In genomic region chr5:92263761-92264359, GRCm38 (mm10) we compare ENCODE assay signal across 9 mouse cellular contexts. TPM values are rescaled to one million over a fixed set of nuclear protein-coding genes. Genes with fewer than 3 reads are reported as not detected.
A peak's percentile ranks its signal among the peaks of the same experiment; 100 is the strongest.
DNase-seq lines count a peak whose midpoint lies in the region; ATAC-seq lines count a peak whose summit lies in the region.
"Had no signal": no experiment of that assay in that cellular context is flagged by ENCODE, and none has a peak within 500 bp of the region (broad histone marks: within the 10 kb centered on the region; RNA-seq: fewer than 3 reads in every experiment).

No protein-coding gene starts in this region.

- H3K4me2 ChIP-seq in hindbrain, embryonic 15.5 days, result no peak overlapping the region
- no peak overlapping the region for H3K4me2 ChIP-seq in limb, embryonic 15.5 days
- H3K4me2 ChIP-seq: liver, embryonic 13.5 days had no signal

- no peaks in the 10 kb centered on the region for H3K9me3 ChIP-seq in hindbrain, embryonic 15.5 days
- no peaks in the 10 kb centered on the region for H3K9me3 ChIP-seq in limb, embryonic 15.5 days
- H3K9me3 ChIP-seq: liver, embryonic 13.5 days had no signal

- H3K9ac ChIP-seq in hindbrain, embryonic 15.5 days, result no peak overlapping the region
- H3K9ac ChIP-seq in limb, embryonic 15.5 days, result no peak overlapping the region
- H3K9ac ChIP-seq: liver, embryonic 13.5 days had no signal

- no peaks in the 10 kb centered on the region for H3K27me3 ChIP-seq in hindbrain, embryonic 15.5 days
- no peaks in the 10 kb centered on the region for H3K27me3 ChIP-seq in limb, embryonic 15.5 days

- H3K4me3 ChIP-seq in hindbrain, embryonic 15.5 days, result no peak overlapping the region
- H3K4me3 ChIP-seq in limb, embryonic 15.5 days, result no peak overlapping the region
- H3K4me3 ChIP-seq: liver, embryonic 13.5 days had no signal

- WGBS in hindbrain, embryonic 15.5 days, result 10% methylated on average over 4 of the region's 4 CpGs
- WGBS in limb, embryonic 15.5 days, result 31% methylated on average over 4 of the region's 4 CpGs

- H3K27ac ChIP-seq in hindbrain, embryonic 15.5 days (replicated peaks), result peak overlapping the region; percentile 66
- no peak overlapping the region for H3K27ac ChIP-seq in limb, embryonic 15.5 days
- H3K27ac ChIP-seq: liver, embryonic 13.5 days had no signal

- peaks cover 11% of the 10 kb centered on the region; the same call in 1 of the 2 replicates for H3K4me1 ChIP-seq in hindbrain, embryonic 15.5 days (replicated peaks)
- H3K4me1 ChIP-seq in limb, embryonic 15.5 days, result peaks cover 10% of the 10 kb centered on the region
- H3K4me1 ChIP-seq: liver, embryonic 13.5 days had no signal

- DNase-seq in adrenal gland, adult (ENCODE audit: inconsistent age in 2 of 2, low spot score in 1 of 2), result peak; percentile 66 to 89
- DNase-seq in cerebellum, adult 8-10 months, result peak; percentile 17
- peak; percentile 29 to 49 for DNase-seq in frontal cortex, postnatal 25 days (ENCODE audit: low spot score in 2 of 2)
- peak; percentile 70 for DNase-seq in ovary, postnatal 36 days (ENCODE audit: low spot score)
- DNase-seq in thymus, adult 18-20 months, result no peak
- DNase-seq: liver, embryonic 13.5 days had no signal

- H3K36me3 ChIP-seq in hindbrain, embryonic 15.5 days, result no peaks in the 10 kb centered on the region
- no peaks in the 10 kb centered on the region for H3K36me3 ChIP-seq in limb, embryonic 15.5 days
- H3K36me3 ChIP-seq: liver, embryonic 13.5 days had no signal

- peak; percentile 92 for ATAC-seq in hindbrain, embryonic 15.5 days (ENCODE audit: low FRiP score, low read depth)
- ATAC-seq in limb, embryonic 15.5 days (ENCODE audit: insufficient number of reproducible peaks, low FRiP score, low TSS enrichment, low read depth), result peak; percentile 68; the same call in 1 of the 2 replicates
- ATAC-seq in monocyte, adult 5-6 weeks (replicated peaks; ENCODE audit: insufficient number of reproducible peaks, low FRiP score, low TSS enrichment, poor library complexity, severe bottlenecking), result no peak

RNA-seq across cellular contexts. Expression of gene Ppef2, which starts 7.8 kb away (rescaled TPM):
- polyA plus RNA-seq in hindbrain, embryonic 15.5 days (2015; fragmentation: Nextera tagmentation; extraction: Ambion mirVana), result 0.38 and 0.52 TPM in 2 replicates
- 0.12 and 0.19 TPM in 2 replicates for polyA plus RNA-seq in limb, embryonic 15.5 days (2015; fragmentation: Nextera tagmentation; extraction: Ambion mirVana)
- 3.7 TPM in 1 of 3 replicates, not detected in the others for total RNA-seq in monocyte, adult 5-6 weeks (2017)
- polyA plus RNA-seq: liver, embryonic 13.5 days had no signal

RNA-seq across cellular contexts. Expression of gene Naaa, which starts 14.1 kb away (rescaled TPM):
- polyA plus RNA-seq in hindbrain, embryonic 15.5 days (2015; fragmentation: Nextera tagmentation; extraction: Ambion mirVana), result 21.9 and 24.1 TPM in 2 replicates
- polyA plus RNA-seq in limb, embryonic 15.5 days (2015; fragmentation: Nextera tagmentation; extraction: Ambion mirVana), result 22.1 and 23.1 TPM in 2 replicates
- 46.8 to 114 TPM (median 77.3 TPM) in 3 replicates for total RNA-seq in monocyte, adult 5-6 weeks (2017)

RNA-seq across cellular contexts. Expression of gene Sdad1, which starts 46.4 kb away (rescaled TPM):
- polyA plus RNA-seq in hindbrain, embryonic 15.5 days (2015; fragmentation: Nextera tagmentation; extraction: Ambion mirVana), result 27.5 and 31.4 TPM in 2 replicates
- polyA plus RNA-seq in limb, embryonic 15.5 days (2015; fragmentation: Nextera tagmentation; extraction: Ambion mirVana), result 37.1 and 40.5 TPM in 2 replicates
- 24.6 to 35.1 TPM (median 31.5 TPM) in 3 replicates for total RNA-seq in monocyte, adult 5-6 weeks (2017)

RNA-seq across cellular contexts. Expression of gene U90926, which starts 48.7 kb away (rescaled TPM):
- polyA plus RNA-seq in hindbrain, embryonic 15.5 days (2015; fragmentation: Nextera tagmentation; extraction: Ambion mirVana), result not detected in 2 replicates
- not detected in 2 replicates for polyA plus RNA-seq in limb, embryonic 15.5 days (2015; fragmentation: Nextera tagmentation; extraction: Ambion mirVana)
- total RNA-seq in monocyte, adult 5-6 weeks (2017), result 6.3 TPM in 1 of 3 replicates, not detected in the others
- polyA plus RNA-seq: liver, embryonic 13.5 days had no signal

Comparison
In these comparisons a context has a peak if more than half of its experiments do, and no peak if none do; other contexts are left out.
1. DNase-seq: peak in adrenal gland, adult (2 of 2), cerebellum, adult 8-10 months (single experiment), frontal cortex, postnatal 25 days (2 of 2) and ovary, postnatal 36 days (single experiment); none in thymus, adult 18-20 months (0 of 2).